Mouse (Mus musculus) MEL (cell line): ENCODE measurements around the gene Suox. TPM values are rescaled to one million over a fixed set of nuclear protein-coding genes. Genes with fewer than 3 reads are reported as not detected.
"Not testable (repeated sequence)": the region's sequence is repeated elsewhere in the genome, so short reads cannot be mapped to it uniquely, and the experiment has no call there.

Experiments
- DNase-seq: peaks from one replicate; pipeline ENCODE4 v3.0.0; 2011; ENCODE audit warnings: low read depth, low spot score
- H3K27ac ChIP-seq: 2 replicates; pipeline ENCODE4 v1.5.1; 2012; ENCODE audit warnings: low read depth, mild to moderate bottlenecking, control low read depth, low read length, moderate library complexity; ENCODE audit not compliant: control insufficient read depth
- H3K27me3 ChIP-seq, 2 experiments: fragments of 150-350 bp in 1 of 2; sonication (generic) in 1 of 2; 2 replicates each; pipeline ENCODE4 v1.6.1; 2012; ENCODE audit warnings: low read length in 2 of 2, mild to moderate bottlenecking in 2 of 2, improper control_type of control experiment in 1 of 2, moderate library complexity in 1 of 2; ENCODE audit not compliant: insufficient read depth in 2 of 2, control insufficient read depth in 1 of 2
- H3K36me3 ChIP-seq, 2 experiments: 2 replicates each; pipeline ENCODE4 v1.6.1; 2012 to 2014; ENCODE audit warnings: low read length in 2 of 2, improper control_type of control experiment in 1 of 2, inconsistent platforms in 1 of 2, mild to moderate bottlenecking in 1 of 2; ENCODE audit not compliant: insufficient read depth in 2 of 2, control insufficient read depth in 1 of 2
- H3K4me1 ChIP-seq, 2 experiments: fragments of 150-350 bp in 1 of 2; sonication (generic) in 1 of 2; 2 replicates each; pipeline ENCODE4 v1.6.1; 2012; ENCODE audit warnings: low read length in 2 of 2, improper control_type of control experiment in 1 of 2, mild to moderate bottlenecking in 1 of 2; ENCODE audit not compliant: insufficient read depth in 2 of 2, control insufficient read depth in 1 of 2
- H3K4me3 ChIP-seq, 2 experiments: fragments of 150-350 bp in 1 of 2; sonication (generic) in 1 of 2; 2 replicates each; pipeline ENCODE4 v1.5.1; 2012; ENCODE audit warnings: low read depth in 2 of 2, low read length in 2 of 2, mild to moderate bottlenecking in 2 of 2, moderate library complexity in 2 of 2, control low read depth in 1 of 2, improper control_type of control experiment in 1 of 2; ENCODE audit not compliant: control insufficient read depth in 1 of 2, insufficient read depth in 1 of 2
- H3K79me2 ChIP-seq: 2 replicates; pipeline ENCODE4 v1.6.1; 2012; ENCODE audit warnings: mild to moderate bottlenecking, low read length, moderate library complexity; ENCODE audit not compliant: control insufficient read depth, poor library complexity, insufficient read depth
- H3K9ac ChIP-seq: 2 replicates; pipeline ENCODE4 v1.6.1; 2012; ENCODE audit warnings: low read depth, mild to moderate bottlenecking, control low read depth, low read length, moderate library complexity; ENCODE audit not compliant: control insufficient read depth, poor library complexity, severe bottlenecking
- H3K9me3 ChIP-seq: fragments of 150-350 bp; sonication (generic); replicated peaks from 2 replicates; pipeline ENCODE4 v1.6.1; 2012; ENCODE audit warnings: mild to moderate bottlenecking, low read length, improper control_type of control experiment, moderate library complexity; ENCODE audit not compliant: insufficient read depth
- BHLHE40 ChIP-seq: IDR thresholded peaks from 2 replicates; pipeline ENCODE4 v1.6.1; 2012; ENCODE audit warnings: low read depth, mild to moderate bottlenecking, inconsistent platforms, low read length, improper control_type of control experiment, borderline replicate concordance
- CTCF ChIP-seq, 3 experiments: IDR thresholded peaks in 2 of 3; conservative IDR thresholded peaks in 1 of 3; 2 replicates each; pipeline ENCODE4 v1.5.1; 2011 to 2012; ENCODE audit warnings: low read length in 3 of 3, low read depth in 2 of 3, mild to moderate bottlenecking in 2 of 3, improper control_type of control experiment in 1 of 3, inconsistent platforms in 1 of 3, mixed read lengths in 1 of 3, moderate library complexity in 1 of 3; ENCODE audit not compliant: control insufficient read depth in 1 of 3, insufficient read depth in 1 of 3, poor library complexity in 1 of 3, severe bottlenecking in 1 of 3
- ELF1 ChIP-seq: IDR thresholded peaks from 2 replicates; pipeline ENCODE4 v1.6.1; 2014; ENCODE audit warnings: low read depth, mild to moderate bottlenecking, inconsistent platforms, low read length, improper control_type of control experiment, moderate library complexity
- ETS1 ChIP-seq: IDR thresholded peaks from 2 replicates; pipeline ENCODE4 v1.6.1; 2012; ENCODE audit warnings: low read depth, mild to moderate bottlenecking, inconsistent platforms, low read length, improper control_type of control experiment, moderate library complexity
- HCFC1 ChIP-seq: IDR thresholded peaks from 2 replicates; pipeline ENCODE4 v1.6.1; 2012; ENCODE audit warnings: low read depth, mild to moderate bottlenecking, inconsistent platforms, low read length, improper control_type of control experiment, moderate library complexity
- KAT2A ChIP-seq: conservative IDR thresholded peaks from 2 replicates; pipeline ENCODE4 v1.6.1; 2012; ENCODE audit warnings: low read depth, low read length, improper control_type of control experiment, inconsistent platforms
- MAX ChIP-seq: IDR thresholded peaks from 2 replicates; pipeline ENCODE4 v1.6.1; 2011; ENCODE audit warnings: low read length, improper control_type of control experiment
- MYB ChIP-seq: IDR thresholded peaks from 2 replicates; pipeline ENCODE4 v1.6.1; 2011; ENCODE audit warnings: mild to moderate bottlenecking, low read depth, low read length, improper control_type of control experiment
- NELFE ChIP-seq: IDR thresholded peaks from 2 replicates; pipeline ENCODE4 v1.6.1; 2011; ENCODE audit warnings: low read depth, low read length, improper control_type of control experiment
- NRF1 ChIP-seq: IDR thresholded peaks from 2 replicates; pipeline ENCODE4 v1.6.1; 2014; ENCODE audit warnings: low read depth, mild to moderate bottlenecking, inconsistent platforms, low read length, improper control_type of control experiment, moderate library complexity; ENCODE audit not compliant: poor library complexity, insufficient read depth, severe bottlenecking
- SIN3A ChIP-seq: IDR thresholded peaks from 2 replicates; pipeline ENCODE4 v1.6.1; 2012; ENCODE audit warnings: low read length, improper control_type of control experiment, inconsistent platforms
- USF2 ChIP-seq, 2 experiments: IDR thresholded peaks; 2 replicates each; pipeline ENCODE4 v1.6.1; 2011 to 2012; ENCODE audit warnings: improper control_type of control experiment in 2 of 2, low read length in 2 of 2, borderline replicate concordance in 1 of 2, inconsistent platforms in 1 of 2, low read depth in 1 of 2, mild to moderate bottlenecking in 1 of 2; ENCODE audit not compliant: insufficient read depth in 1 of 2
- ZMIZ1 ChIP-seq: IDR thresholded peaks from 2 replicates; pipeline ENCODE4 v1.6.1; 2012; ENCODE audit warnings: low read depth, mild to moderate bottlenecking, inconsistent platforms, low read length, improper control_type of control experiment, moderate library complexity
- ZNF384 ChIP-seq: IDR thresholded peaks from 2 replicates; pipeline ENCODE4 v1.6.1; 2012; ENCODE audit warnings: low read depth, mild to moderate bottlenecking, inconsistent platforms, low read length, improper control_type of control experiment
- polyA plus RNA-seq, 2 experiments: library from polyadenylated mRNA; stranded (reverse) in 1 of 2; unstranded in 1 of 2; fragments of >175 nt in 1 of 2; fragments of >200 nt in 1 of 2; gene quantifications; 2 replicates each; pipeline versions ENCODE4 v1.2.1 to v1.2.4; 2012; ENCODE audit warnings: low replicate concordance in 2 of 2, low read depth in 1 of 2; ENCODE audit not compliant: insufficient read length in 2 of 2, insufficient read depth in 1 of 2, missing spikeins in 1 of 2
- total RNA-seq: library from RNA; depleted of rRNA; stranded (reverse); fragments of 300-350 nt; gene quantifications from 2 replicates; pipeline ENCODE4 v1.2.3, GENCODE M21; 2012

Gene Suox
- total and polyA plus RNA-seq, 3 experiments = 4.7 to 7.2 TPM; not detected in 1

DNA sequence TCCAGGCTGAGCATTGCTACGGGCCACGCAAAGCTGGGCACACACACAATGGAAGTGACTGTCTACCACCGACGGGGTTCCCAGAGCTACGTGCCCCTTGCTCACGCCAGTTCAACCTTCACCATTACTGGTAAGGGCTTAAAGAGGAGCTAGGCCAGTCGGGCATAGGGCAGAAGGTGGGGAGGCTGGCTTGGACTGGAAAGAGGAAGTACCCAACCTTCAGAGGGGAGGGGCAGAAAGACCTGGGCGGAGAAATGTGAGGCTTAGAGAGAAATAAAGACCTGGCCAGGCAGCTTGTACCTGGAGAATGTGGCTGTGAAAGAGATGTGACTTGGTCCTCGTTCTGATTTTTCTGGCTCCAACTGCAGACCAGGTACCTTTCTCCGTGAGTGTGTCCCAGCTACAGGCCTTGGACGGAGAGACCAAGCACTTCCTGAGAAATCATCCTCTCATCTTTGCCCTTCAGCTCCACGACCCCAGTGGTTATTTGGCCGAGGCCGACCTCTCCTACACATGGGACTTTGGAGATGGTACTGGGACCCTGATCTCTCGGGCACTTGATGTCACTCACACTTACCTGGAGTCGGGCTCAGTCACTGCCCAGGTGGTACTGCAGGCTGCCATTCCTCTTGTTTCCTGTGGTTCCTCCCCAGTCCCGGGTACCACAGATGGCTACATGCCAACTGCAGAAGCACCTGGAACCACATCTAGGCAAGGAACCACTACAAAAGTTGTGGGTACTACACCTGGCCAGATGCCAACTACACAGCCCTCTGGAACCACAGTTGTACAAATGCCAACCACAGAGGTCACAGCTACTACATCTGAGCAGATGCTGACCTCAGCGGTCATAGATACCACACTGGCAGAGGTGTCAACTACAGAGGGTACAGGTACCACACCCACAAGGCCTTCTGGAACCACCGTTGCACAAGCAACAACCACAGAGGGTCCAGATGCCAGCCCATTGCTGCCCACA lies 42.0 kb upstream of the Suox start:
- TF ChIP-seq ZMIZ1 (peak; percentile 47; the same call in 1 of the 2 replicates), BHLHE40 (no peak), HCFC1 (0 out of 2 replicates have a peak, but pooled peaks have one; percentile 20), ELF1 (0 out of 2 replicates have a peak, but pooled peaks have one; percentile 38), ETS1 (0 out of 2 replicates have a peak, but pooled peaks have one; percentile 1)
- TF ChIP-seq, all 39 proteins: peak for 4
- peaks cover 0 to 3% of the 10 kb centered on the region in 2 experiments; a peak in 1 of 4 replicates for H3K36me3 ChIP-seq
- no peak overlapping the region for H3K27ac ChIP-seq
- H3K4me3 ChIP-seq = peak overlapping the region; percentile 11 to 44
- peaks cover 0 to 12% of the 10 kb centered on the region in 2 experiments; a peak in 2 of 4 replicates for H3K4me1 ChIP-seq
- no peaks in the 10 kb centered on the region for H3K27me3 ChIP-seq
- no peaks in the 10 kb centered on the region for H3K9me3 ChIP-seq
- no peaks in the 10 kb centered on the region for H3K79me2 ChIP-seq
- peak; percentile 83 for DNase-seq
- peak overlapping the region; percentile 23 for H3K9ac ChIP-seq

DNA sequence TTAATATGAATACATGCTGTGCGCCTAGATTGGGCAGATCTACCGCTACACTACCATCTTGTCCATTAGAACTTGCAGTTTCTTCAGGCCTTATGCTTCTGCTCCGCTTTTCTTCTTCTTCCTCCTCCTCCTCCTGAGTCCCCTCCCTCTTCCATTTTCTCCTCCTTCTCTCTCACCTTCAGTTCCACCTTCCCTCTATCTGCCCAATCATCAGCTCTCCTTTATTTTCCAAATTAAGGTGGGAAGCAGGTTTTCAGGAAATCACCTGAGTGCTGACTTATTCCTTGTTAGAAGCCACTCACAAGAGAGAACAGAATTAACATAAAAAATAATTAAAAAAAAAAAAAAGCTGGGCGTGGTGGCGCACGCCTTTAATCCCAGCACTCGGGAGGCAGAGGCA lies 37.4 kb upstream of the Suox start:
- peaks cover 0 to 11% of the 10 kb centered on the region in 2 experiments; a peak in 2 of 4 replicates for H3K4me1 ChIP-seq
- DNase-seq, H3K9me3 ChIP-seq, H3K27me3 ChIP-seq, H3K79me2 ChIP-seq, H3K27ac ChIP-seq, H3K9ac ChIP-seq, H3K36me3 ChIP-seq, H3K4me3 ChIP-seq: not testable (repeated sequence)

DNA sequence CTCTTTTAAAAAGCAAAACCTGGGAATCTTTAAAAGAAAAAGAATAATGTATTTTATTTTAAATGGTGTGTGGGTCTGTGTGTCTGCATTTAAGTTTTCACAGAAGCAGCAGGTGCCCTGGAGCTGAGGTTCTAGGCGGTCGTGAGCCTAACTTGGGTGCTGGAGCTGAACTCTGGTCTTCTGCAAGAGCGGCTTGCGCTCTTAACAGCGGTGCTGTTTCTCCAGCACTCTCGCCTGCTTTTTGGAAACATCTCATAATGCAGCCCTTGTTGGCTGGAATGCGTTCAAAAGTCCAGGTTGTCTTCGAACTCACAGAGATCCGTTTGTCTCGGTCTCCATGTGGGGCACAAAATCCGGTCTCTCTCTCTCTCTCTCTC lies 31.4 kb upstream of the Suox start:
- H3K27me3 ChIP-seq = no peaks in the 10 kb centered on the region
- H3K4me3 ChIP-seq = peak overlapping the region; percentile 38 to 60
- H3K79me2 ChIP-seq = peaks cover 14% of the 10 kb centered on the region
- no peaks in the 10 kb centered on the region for H3K9me3 ChIP-seq
- peaks cover 13 to 20% of the 10 kb centered on the region in 2 experiments for H3K4me1 ChIP-seq
- peaks cover 1 to 20% of the 10 kb centered on the region in 2 experiments; a peak in 3 of 4 replicates for H3K36me3 ChIP-seq
- no peak for DNase-seq
- no peak for TF ChIP-seq MAX
- no peak for TF ChIP-seq USF2 (IDR thresholded peaks at IDR 0.05; ENCODE audit: borderline replicate concordance in 1 of 2, insufficient read depth in 1 of 2, low read depth in 1 of 2, low read length in 2 of 2)
- no peak for TF ChIP-seq NRF1
- no peak for TF ChIP-seq NELFE
- no peak for TF ChIP-seq ZNF384
- TF ChIP-seq SIN3A = no peak
- TF ChIP-seq CTCF (IDR thresholded peaks at IDR 0.05 in 2 of 3, conservative IDR thresholded peaks at IDR 0.05 in 1 of 3; ENCODE audit: control insufficient read depth in 1 of 3, insufficient read depth in 1 of 3, low read depth in 2 of 3, low read length in 3 of 3, poor library complexity in 1 of 3, severe bottlenecking in 1 of 3) = no peak
- no peak for TF ChIP-seq KAT2A
- no peak for TF ChIP-seq MYB
- TF ChIP-seq, all 39 proteins: peak for 0
- peak overlapping the region; percentile 18 for H3K27ac ChIP-seq
- peak overlapping the region; percentile 70 for H3K9ac ChIP-seq
